Mouse (Mus musculus): ENCODE data around the gene Sco1. TPM values are rescaled to one million over a fixed set of nuclear protein-coding genes. Genes with fewer than 3 reads are reported as not detected.
A peak's percentile ranks its signal among the peaks of the same experiment; 100 is the strongest.
"Not testable (repeated sequence)": the region's sequence is repeated elsewhere in the genome, so short reads cannot be mapped to it uniquely, and the experiment has no call there.

Gene Sco1
- polyA plus RNA-seq, 1 experiment, result 5.8 TPM

GRCm38 (mm10) chr11:67083239-67083638 is 30.8 kb downstream of the Sco1 start:
- Histone ChIP-seq H3K4me1 (ENCODE audit: control insufficient read depth, insufficient read depth, low read length) (no peaks in the 10 kb centered on the region), H3K27ac (ENCODE audit: insufficient read depth, low read depth, low read length) (no peak overlapping the region), H3K36me3 (ENCODE audit: control insufficient read depth, insufficient read depth, low read length) (no peaks in the 10 kb centered on the region), H3K4me3 (ENCODE audit: insufficient read depth, low read depth, low read length) (no peak overlapping the region), H3K27me3 (replicated peaks; ENCODE audit: control insufficient read depth, insufficient read depth, low read length) (no peaks in the 10 kb centered on the region)
- TF ChIP-seq CTCF (conservative IDR thresholded peaks at IDR 0.05; ENCODE audit: insufficient read depth, insufficient read length, low read depth, low read length), result no peak
- no peak for TF ChIP-seq POLR2A (IDR thresholded peaks at IDR 0.05; ENCODE audit: low read depth, low read length)
- no peak for DNase-seq
- 75% methylated on average over 6 of the region's 6 CpGs for WGBS

- no peak overlapping the region for H3K4me3 ChIP-seq (ENCODE audit: insufficient read depth, low read depth, low read length)
- no peak overlapping the region for H3K27ac ChIP-seq (ENCODE audit: insufficient read depth, low read depth, low read length)
- no peaks in the 10 kb centered on the region for H3K4me1 ChIP-seq (ENCODE audit: control insufficient read depth, insufficient read depth, low read length)
- no peaks in the 10 kb centered on the region for H3K27me3 ChIP-seq (replicated peaks; ENCODE audit: control insufficient read depth, insufficient read depth, low read length)
- H3K36me3 ChIP-seq (ENCODE audit: control insufficient read depth, insufficient read depth, low read length), result no peaks in the 10 kb centered on the region
- 45% methylated on average over 32 of the region's 32 CpGs for WGBS
- TF ChIP-seq CTCF (conservative IDR thresholded peaks at IDR 0.05; ENCODE audit: insufficient read depth, insufficient read length, low read depth, low read length), result no peak
- no peak for TF ChIP-seq POLR2A (IDR thresholded peaks at IDR 0.05; ENCODE audit: low read depth, low read length)
- no peak for DNase-seq
Measured at GRCm38 (mm10) chr11:67083712-67084340, 31.4 kb downstream of the Sco1 start.

DNA sequence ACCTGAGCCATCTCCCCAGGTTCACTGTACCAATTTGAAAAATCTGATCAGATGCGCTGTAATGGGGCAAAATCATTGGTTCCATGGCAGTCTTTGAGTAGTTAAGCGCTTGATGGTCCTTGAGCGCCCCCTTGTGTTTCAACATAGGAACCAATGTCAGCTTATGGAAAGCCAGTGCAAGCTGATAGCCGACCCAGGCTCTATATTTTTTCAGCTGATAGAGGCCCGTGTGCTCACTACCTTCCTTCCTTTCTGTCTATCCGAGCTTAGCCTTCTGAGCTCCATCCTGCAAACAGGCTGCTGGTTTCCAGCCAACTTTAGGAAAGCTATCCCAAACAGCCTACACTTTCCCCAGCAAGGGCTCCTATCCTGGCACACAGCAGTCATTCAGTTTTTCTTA is 33.0 kb downstream of the Sco1 start:
- TF ChIP-seq POLR2A (IDR thresholded peaks at IDR 0.05; ENCODE audit: low read depth, low read length), result no peak
- TF ChIP-seq CTCF (conservative IDR thresholded peaks at IDR 0.05; ENCODE audit: insufficient read depth, insufficient read length, low read depth, low read length), result peak; percentile 72
- WGBS, result 2% methylated on average over 6 of the region's 6 CpGs
- Histone ChIP-seq H3K4me1 (ENCODE audit: control insufficient read depth, insufficient read depth, low read length) (no peaks in the 10 kb centered on the region), H3K27me3 (replicated peaks; ENCODE audit: control insufficient read depth, insufficient read depth, low read length) (no peaks in the 10 kb centered on the region), H3K4me3 (ENCODE audit: insufficient read depth, low read depth, low read length) (no peak overlapping the region), H3K36me3 (ENCODE audit: control insufficient read depth, insufficient read depth, low read length) (no peaks in the 10 kb centered on the region), H3K27ac (ENCODE audit: insufficient read depth, low read depth, low read length) (no peak overlapping the region)
- peak; percentile 77 for DNase-seq

- peak; percentile 43 for DNase-seq
- H3K27ac ChIP-seq (ENCODE audit: insufficient read depth, low read depth, low read length), result no peak overlapping the region
- no peaks in the 10 kb centered on the region for H3K4me1 ChIP-seq (ENCODE audit: control insufficient read depth, insufficient read depth, low read length)
- 50% methylated on average over 9 of the region's 9 CpGs for WGBS
- TF ChIP-seq POLR2A (IDR thresholded peaks at IDR 0.05; ENCODE audit: low read depth, low read length) (no peak), CTCF (conservative IDR thresholded peaks at IDR 0.05; ENCODE audit: insufficient read depth, insufficient read length, low read depth, low read length) (no peak)
- no peaks in the 10 kb centered on the region for H3K27me3 ChIP-seq (replicated peaks; ENCODE audit: control insufficient read depth, insufficient read depth, low read length)
- H3K4me3 ChIP-seq (ENCODE audit: insufficient read depth, low read depth, low read length), result no peak overlapping the region
- no peaks in the 10 kb centered on the region for H3K36me3 ChIP-seq (ENCODE audit: control insufficient read depth, insufficient read depth, low read length)
Measured at GRCm38 (mm10) chr11:67086467-67087164, 34.1 kb downstream of the Sco1 start.

- H3K4me3 ChIP-seq (ENCODE audit: insufficient read depth, low read depth, low read length), result no peak overlapping the region
- H3K4me1 ChIP-seq (ENCODE audit: control insufficient read depth, insufficient read depth, low read length), result no peaks in the 10 kb centered on the region
- H3K27me3 ChIP-seq (replicated peaks; ENCODE audit: control insufficient read depth, insufficient read depth, low read length), result no peaks in the 10 kb centered on the region
- no peak for DNase-seq
- H3K36me3 ChIP-seq (ENCODE audit: control insufficient read depth, insufficient read depth, low read length), result no peaks in the 10 kb centered on the region
- TF ChIP-seq POLR2A (IDR thresholded peaks at IDR 0.05; ENCODE audit: low read depth, low read length), result no peak
- no peak for TF ChIP-seq CTCF (conservative IDR thresholded peaks at IDR 0.05; ENCODE audit: insufficient read depth, insufficient read length, low read depth, low read length)
- H3K27ac ChIP-seq (ENCODE audit: insufficient read depth, low read depth, low read length), result no peak overlapping the region
- WGBS, result 84% methylated on average over 12 of the region's 12 CpGs
Measured at GRCm38 (mm10) chr11:67087225-67087624, 34.8 kb downstream of the Sco1 start.

DNA sequence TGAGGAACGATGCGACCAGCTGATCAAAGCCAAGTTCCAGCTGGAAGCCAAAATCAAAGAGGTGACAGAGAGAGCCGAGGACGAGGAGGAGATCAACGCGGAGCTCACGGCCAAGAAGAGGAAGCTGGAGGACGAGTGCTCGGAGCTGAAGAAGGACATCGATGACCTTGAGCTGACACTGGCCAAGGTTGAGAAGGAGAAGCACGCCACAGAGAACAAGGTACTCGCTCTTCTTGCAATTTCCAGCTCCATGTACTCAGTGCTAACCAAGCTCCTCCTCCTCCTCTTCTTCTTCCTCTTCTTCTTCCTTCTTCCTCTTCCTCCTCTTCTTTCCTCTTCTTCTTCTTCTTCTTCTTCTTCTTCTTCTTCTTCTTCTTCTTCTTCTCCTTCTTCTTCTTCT is 39.9 kb downstream of the Sco1 start:
- H3K4me1 ChIP-seq (ENCODE audit: control insufficient read depth, insufficient read depth, low read length); DNase-seq; H3K27ac ChIP-seq (ENCODE audit: insufficient read depth, low read depth, low read length); H3K36me3 ChIP-seq (ENCODE audit: control insufficient read depth, insufficient read depth, low read length); H3K27me3 ChIP-seq (replicated peaks; ENCODE audit: control insufficient read depth, insufficient read depth, low read length); H3K4me3 ChIP-seq (ENCODE audit: insufficient read depth, low read depth, low read length): not testable (repeated sequence)
- 88% methylated on average over 12 of the region's 12 CpGs for WGBS

DNA sequence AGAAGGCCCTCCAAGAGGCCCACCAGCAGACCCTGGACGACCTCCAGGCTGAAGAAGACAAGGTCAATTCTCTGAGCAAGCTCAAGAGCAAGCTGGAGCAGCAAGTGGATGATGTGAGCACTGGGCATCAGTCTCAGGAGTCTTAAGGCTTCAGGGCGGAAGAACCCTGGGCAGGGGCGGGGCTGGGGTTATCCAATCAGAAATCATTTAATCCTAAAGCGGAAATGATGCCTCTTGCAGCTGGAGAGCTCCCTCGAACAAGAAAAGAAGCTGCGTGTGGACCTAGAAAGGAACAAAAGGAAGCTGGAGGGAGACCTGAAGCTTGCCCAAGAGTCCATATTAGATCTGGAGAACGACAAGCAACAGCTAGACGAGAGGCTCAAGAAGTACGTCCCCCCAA is 40.7 kb downstream of the Sco1 start:
- Histone ChIP-seq H3K4me1 (ENCODE audit: control insufficient read depth, insufficient read depth, low read length) (no peaks in the 10 kb centered on the region), H3K27me3 (replicated peaks; ENCODE audit: control insufficient read depth, insufficient read depth, low read length) (no peaks in the 10 kb centered on the region), H3K4me3 (ENCODE audit: insufficient read depth, low read depth, low read length) (no peak overlapping the region), H3K36me3 (ENCODE audit: control insufficient read depth, insufficient read depth, low read length) (no peaks in the 10 kb centered on the region), H3K27ac (ENCODE audit: insufficient read depth, low read depth, low read length) (no peak overlapping the region)
- WGBS, result 78% methylated on average over 9 of the region's 9 CpGs
- no peak for TF ChIP-seq POLR2A (IDR thresholded peaks at IDR 0.05; ENCODE audit: low read depth, low read length)
- no peak for TF ChIP-seq CTCF (conservative IDR thresholded peaks at IDR 0.05; ENCODE audit: insufficient read depth, insufficient read length, low read depth, low read length)
- DNase-seq, result no peak
